Mouse (Mus musculus) layer of hippocampus, adult 11-12 months (tissue): ENCODE data around the gene Raver1.
A peak's percentile ranks its signal among the peaks of the same experiment; 100 is the strongest.
"Not testable (repeated sequence)": the region's sequence is repeated elsewhere in the genome, so short reads cannot be mapped to it uniquely, and the experiment has no call there.

Experiments used
- DNase-seq: peaks from one replicate; pipeline ENCODE4 v3.0.0; 2022; ENCODE audit warnings: low spot score

Raver1 gene

DNA sequence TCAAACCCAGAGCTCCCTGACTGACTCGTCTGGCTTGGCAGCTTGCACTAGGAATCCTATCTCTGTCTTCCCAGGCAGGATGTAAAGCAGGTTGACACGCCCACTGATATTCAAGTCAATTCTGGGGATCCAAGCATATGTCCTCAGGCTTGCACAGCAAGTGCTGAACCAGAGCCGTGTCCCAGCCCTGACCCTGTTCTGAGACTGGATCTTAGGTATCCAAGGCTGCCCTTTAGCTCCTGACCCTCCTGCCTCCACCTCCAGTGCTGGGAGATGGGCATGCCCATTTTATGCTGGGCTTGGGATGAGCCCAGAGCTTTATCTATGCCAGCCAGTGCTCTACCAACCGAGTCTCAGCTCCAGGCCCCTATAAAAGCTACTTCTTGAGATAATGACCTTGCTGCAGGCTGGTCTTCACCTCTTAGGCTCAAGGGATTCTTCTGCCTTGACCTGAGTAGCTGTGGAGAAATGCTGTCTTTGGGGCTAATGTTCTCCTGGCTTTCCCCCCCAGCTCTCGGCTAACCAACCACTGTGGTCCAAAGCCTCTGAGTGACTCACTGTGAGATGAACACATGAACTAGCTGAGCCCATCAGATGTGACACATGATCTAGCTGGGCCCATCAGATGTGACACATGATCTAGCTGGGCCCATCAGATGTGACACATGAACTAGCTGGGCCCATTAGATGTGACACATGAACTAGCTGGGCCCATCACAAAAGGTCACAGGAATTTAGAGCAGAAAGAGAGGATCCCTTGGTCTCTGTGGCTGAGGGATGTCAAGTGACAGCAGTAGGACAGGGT, 14.2 kb upstream of the Raver1 start:
- DNase-seq = no peak

GRCm38 (mm10) chr9:21104814-21105213, 13.0 kb upstream of the Raver1 start:
- DNase-seq = no peak

DNA sequence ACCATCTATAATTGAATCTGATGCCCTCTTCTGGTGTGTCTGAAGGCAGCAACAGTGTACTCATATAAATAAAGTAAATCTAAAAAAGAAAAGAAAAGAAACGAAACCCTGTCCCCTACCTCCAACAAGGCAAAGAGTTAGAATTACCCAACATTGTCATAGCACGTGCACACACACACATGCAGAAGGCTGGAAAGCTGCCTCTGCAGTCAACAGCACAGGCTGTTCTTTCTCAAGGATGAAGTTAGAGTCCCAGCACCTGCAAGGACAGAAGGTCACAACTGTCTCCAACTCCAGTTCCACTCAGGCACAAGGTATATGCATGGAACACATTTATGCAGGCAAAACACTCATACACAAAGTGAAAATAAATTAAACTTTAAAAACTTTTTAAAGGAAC, 10.3 kb upstream of the Raver1 start:
- DNase-seq = no peak

- DNase-seq = no peak
Observed at GRCm38 (mm10) chr9:21100447-21101161, 8.8 kb upstream of the Raver1 start.

DNA sequence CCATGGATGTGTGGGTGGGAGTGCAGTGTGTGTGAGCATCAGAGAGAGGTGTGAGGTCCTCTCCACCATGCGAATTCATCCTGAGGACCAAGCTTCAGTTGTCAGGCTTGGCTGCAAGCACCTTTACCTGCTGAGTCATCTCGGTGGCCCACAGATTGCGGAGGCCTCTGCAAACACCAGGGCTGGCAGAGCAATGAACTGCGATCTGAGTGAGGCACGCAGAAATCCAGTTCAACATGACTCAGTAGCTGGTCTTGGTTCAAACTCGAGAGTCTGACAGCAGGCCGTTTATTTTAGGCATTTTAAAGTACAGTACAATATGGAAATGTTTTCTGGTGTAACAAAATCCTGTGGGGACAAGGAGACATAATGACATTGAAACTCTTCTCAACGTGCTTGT, 6.0 kb upstream of the Raver1 start:
- DNase-seq = peak; percentile 66

DNA sequence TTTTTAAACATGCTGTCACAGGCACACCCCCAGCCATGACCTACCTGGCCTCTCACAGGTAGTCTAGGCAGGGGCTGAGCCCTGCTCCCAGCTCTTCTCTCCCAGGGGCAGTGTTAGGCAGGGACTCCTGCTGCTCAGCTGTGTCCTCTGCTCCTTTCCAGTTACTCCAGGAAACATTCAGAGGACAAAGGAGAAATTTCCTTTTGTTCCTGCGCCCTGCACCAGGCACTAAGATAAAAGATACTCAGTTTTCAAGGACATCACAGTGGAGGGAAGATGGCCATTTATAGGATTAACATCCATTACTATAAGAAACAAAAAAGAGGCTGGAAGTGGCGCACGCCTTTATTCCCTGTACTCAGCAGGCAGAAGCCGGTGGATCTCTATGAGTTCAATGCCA, 4.2 kb upstream of the Raver1 start:
- DNase-seq = no peak

- no peak for DNase-seq
Observed at GRCm38 (mm10) chr9:21093423-21093822, 1.6 kb upstream of the Raver1 start.

DNA sequence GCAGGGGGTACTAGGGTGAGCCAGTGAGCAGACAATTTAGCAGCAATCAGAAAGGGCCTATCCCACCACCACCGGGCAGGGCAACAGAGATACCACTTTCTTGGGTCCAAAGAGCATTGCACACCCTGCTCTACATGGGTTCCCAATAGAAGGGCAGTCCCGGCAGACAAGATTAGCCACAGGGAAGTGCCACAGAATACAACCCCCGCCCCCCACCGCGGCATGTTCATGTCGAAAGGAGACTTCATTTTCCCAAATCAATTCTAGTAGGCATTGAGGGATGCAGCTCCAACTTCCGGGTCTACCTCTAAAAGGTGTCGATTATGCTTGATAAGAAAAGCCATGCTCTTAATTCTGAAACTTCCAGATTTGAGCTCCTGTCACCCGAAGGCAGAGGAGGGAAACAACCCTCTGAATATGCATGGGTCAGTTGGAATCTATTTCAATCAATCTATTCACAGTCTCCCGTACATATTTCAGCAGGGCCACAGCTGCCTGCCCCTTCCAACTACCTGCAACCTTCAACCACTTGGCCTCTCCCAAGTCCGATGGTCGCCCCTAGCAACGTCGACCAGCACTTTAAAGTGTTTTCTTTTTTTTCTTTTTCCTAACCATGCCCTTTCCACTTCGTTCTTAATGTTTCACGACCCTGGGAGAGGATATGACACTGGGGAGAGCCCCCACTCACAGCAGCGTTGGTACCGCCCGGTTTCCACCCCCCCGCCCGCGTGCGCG, 669 bp downstream of the Raver1 start:
- DNase-seq = no peak

DNA sequence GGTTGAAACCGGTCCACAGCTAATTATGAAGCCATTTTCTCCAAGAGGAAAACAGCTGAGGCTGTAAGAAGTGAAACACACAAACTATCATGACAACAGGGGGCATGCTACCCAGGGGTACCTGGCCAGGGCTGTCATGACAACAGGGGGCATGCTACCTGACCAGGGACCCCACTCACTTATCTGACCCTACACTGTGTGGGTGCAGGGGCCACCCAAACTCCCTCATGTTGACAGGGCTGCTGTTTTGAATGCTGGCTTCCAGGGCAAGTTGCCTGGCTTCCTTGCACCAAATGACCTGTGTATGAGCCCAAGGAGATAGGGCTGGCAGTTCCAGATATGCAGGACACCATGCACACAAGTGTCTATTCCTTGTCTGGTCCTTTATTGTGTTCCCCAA, 1.3 kb downstream of the Raver1 start:
- no peak for DNase-seq

- no peak for DNase-seq
Observed at GRCm38 (mm10) chr9:21083324-21083723, 8.5 kb downstream of the Raver1 start.

DNA sequence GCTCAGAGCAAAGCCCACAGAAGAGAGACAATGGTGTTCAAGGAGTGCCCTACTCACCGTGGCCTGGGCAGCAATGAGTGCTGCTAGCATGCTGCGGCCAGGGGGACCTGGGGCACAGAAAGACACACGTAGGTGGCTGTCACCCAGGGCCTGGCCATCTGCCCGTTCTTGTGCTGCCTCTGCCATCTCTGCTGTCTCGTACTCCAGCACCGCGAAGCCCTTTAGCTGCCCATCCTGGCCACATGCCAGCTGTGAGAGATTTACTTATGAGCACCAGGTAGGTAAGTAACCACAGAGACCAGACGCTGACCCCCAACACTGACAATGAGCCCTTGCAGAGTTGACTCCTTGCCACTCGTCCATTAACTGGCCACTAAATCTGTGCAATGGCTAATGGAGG, 10.7 kb downstream of the Raver1 start:
- no peak for DNase-seq

- no peak for DNase-seq
Observed at GRCm38 (mm10) chr9:21075625-21076024, 16.2 kb downstream of the Raver1 start.

GRCm38 (mm10) chr9:21074173-21074572, 17.6 kb downstream of the Raver1 start:
- no peak for DNase-seq

DNA sequence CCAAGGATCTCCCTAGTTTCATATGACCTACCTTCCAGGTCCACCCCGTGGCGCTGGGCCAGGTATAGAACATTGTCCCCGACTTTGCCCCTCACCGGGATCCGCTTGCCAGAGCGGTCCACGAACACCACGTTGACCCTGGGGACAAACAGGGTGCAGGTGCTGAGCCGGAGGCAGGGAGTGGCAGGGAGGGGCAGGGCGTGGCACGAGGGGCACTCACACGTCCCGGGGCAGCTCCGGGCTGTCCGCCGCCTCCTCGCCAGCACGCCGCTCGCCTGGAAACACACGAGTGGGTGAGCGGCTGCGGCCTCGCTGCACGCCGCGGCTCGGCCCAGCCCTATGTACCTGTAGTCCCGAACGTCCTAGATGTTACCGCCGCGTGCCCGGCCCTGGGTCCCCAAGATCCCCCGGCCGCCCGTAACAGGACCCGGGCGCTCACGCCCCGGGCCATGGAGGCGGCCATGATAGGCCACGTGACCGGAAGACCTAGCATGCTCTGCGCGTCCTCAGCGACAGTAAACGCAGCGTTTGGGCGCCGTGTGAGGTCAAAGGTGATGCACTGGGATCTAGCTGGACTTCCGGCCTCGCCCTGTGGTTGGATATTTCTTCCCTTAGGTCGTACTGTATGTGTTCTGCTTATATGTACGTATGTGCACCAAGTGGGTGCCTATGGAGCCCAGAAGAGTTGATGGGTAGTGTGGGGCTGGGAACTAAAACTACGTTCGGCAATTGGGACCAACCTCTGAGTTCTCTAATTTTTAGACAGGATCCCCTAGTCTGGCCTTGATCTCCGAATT, 18.6 kb downstream of the Raver1 start, which contains the start of the genes Gm49373 and Fdx1l:
TSS of gene Gm49373 (minus strand) at position 53 of the 797 bp plus-strand sequence.
TSS of gene Fdx1l (minus strand) at position 571 of the 797 bp plus-strand sequence.
- DNase-seq = peak; percentile 92

DNA sequence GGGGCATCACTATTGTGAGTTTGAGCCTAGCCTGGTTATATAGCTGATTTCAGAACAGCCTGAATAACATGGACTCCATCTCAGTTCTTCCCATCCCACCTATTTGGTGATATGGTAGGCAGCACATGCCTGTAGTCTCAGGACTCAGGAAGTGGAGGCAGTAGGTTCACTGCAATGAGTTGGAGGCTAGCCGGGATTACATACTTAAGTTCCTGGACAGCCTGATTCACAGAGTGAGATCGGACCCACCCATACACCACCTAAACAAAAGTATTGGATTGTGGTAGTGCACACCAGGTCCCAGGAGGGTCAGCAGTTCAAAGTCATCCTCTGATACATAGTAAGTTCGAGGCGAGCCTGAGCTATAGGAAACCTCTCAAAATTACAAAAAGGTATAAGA, 19.2 kb downstream of the Raver1 start:
- DNase-seq = no peak

- DNase-seq = no peak
Observed at GRCm38 (mm10) chr9:21067006-21067684, 24.7 kb downstream of the Raver1 start, which contains the start of gene Zglp1. Gene Zglp1 (minus strand): TSS chr9:21067093.

- DNase-seq = peak; percentile 59
Observed at GRCm38 (mm10) chr9:21062928-21063327, 28.9 kb downstream of the Raver1 start.

GRCm38 (mm10) chr9:21051578-21051977, 40.2 kb downstream of the Raver1 start:
- no peak for DNase-seq

DNA sequence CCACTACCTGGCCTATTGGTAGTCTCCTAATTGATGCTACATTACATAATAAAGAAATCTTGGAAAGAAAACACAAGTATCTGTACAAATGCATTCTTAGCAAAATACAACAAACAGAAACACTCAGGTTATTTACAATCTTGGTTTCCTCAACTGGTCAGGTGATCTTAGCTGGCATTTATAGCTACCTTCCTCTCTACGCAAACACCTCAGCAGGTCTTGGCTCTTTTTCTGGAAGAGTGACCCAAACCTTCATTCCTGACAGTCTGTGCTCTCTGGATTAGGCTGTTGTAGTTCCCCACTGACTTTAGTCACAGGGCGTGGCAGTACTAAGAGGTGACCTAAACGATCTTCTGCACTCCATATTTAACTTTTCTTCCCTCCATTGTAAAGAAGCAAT, 46.6 kb downstream of the Raver1 start:
- no peak for DNase-seq

GRCm38 (mm10) chr9:21044785-21045184, 47.0 kb downstream of the Raver1 start:
- DNase-seq = not testable (repeated sequence)

- no peak for DNase-seq
Observed at GRCm38 (mm10) chr9:21043563-21043962, 48.2 kb downstream of the Raver1 start.
